Mouse (Mus musculus) layer of hippocampus, adult 8-10 months (tissue): Measurements from ENCODE around the gene H2al1m. TPM values are rescaled to one million over a fixed set of nuclear protein-coding genes. Genes with fewer than 3 reads are reported as not detected.
"Not testable (repeated sequence)": the region's sequence is repeated elsewhere in the genome, so short reads cannot be mapped to it uniquely, and the experiment has no call there.

Experiments used
- DNase-seq, 2 experiments: peaks; one replicate each; pipeline ENCODE4 v3.0.0; 2022; ENCODE audit warnings: low spot score in 2 of 2
- total RNA-seq, 4 experiments: library from RNA; stranded (reverse); gene quantifications; 2 replicates each; pipeline ENCODE4 v1.2.4; 2022

Gene H2al1m
- under 1 TPM in 2 of 4 experiments, not detected in 2; 0.68 to 0.93 TPM for total RNA-seq

GRCm38 (mm10) chrX:9283464-9283863 lies at the start of gene H2al1m:
TSS of gene H2al1m (plus strand) at chrX:9283764.
- DNase-seq: not testable (repeated sequence)

GRCm38 (mm10) chrX:9240737-9241591 lies 42.6 kb upstream of the H2al1m start:
- no peak for DNase-seq

- no peak for DNase-seq
Observed at GRCm38 (mm10) chrX:9243381-9243864, 40.1 kb upstream of the H2al1m start.

- no peak for DNase-seq
Observed at GRCm38 (mm10) chrX:9244603-9245336, 38.8 kb upstream of the H2al1m start.

- DNase-seq: no peak
Observed at GRCm38 (mm10) chrX:9248911-9249310, 34.7 kb upstream of the H2al1m start.

GRCm38 (mm10) chrX:9253990-9254389 lies 29.6 kb upstream of the H2al1m start:
- DNase-seq: no peak

- DNase-seq: no peak
Observed at GRCm38 (mm10) chrX:9254901-9255300, 28.7 kb upstream of the H2al1m start.

GRCm38 (mm10) chrX:9256766-9257165 lies 26.8 kb upstream of the H2al1m start, which contains the start of gene Gm14862:
TSS of gene Gm14862 (minus strand) at chrX:9256899.
- DNase-seq: no peak

- no peak for DNase-seq
Observed at GRCm38 (mm10) chrX:9257831-9258230, 25.7 kb upstream of the H2al1m start.

GRCm38 (mm10) chrX:9259267-9259666 lies 24.3 kb upstream of the H2al1m start:
- DNase-seq: no peak

- DNase-seq: no peak
Observed at GRCm38 (mm10) chrX:9271112-9271511, 12.5 kb upstream of the H2al1m start.

- DNase-seq: no peak
Observed at GRCm38 (mm10) chrX:9271947-9272459, 11.6 kb upstream of the H2al1m start.

GRCm38 (mm10) chrX:9272460-9273361 lies 10.9 kb upstream of the H2al1m start, which contains the start of gene Xk:
TSS of gene Xk (plus strand) at chrX:9272756.
- DNase-seq: peak; percentile 15

- no peak for DNase-seq
Observed at GRCm38 (mm10) chrX:9273377-9274002, 10.1 kb upstream of the H2al1m start.

- no peak for DNase-seq
Observed at GRCm38 (mm10) chrX:9274321-9274720, 9.2 kb upstream of the H2al1m start.

- not testable (repeated sequence) for DNase-seq
Observed at GRCm38 (mm10) chrX:9293140-9293829, 9.7 kb downstream of the H2al1m start.

- no peak for DNase-seq
Observed at GRCm38 (mm10) chrX:9298413-9298864, 14.9 kb downstream of the H2al1m start.

- no peak for DNase-seq
Observed at GRCm38 (mm10) chrX:9302791-9303190, 19.2 kb downstream of the H2al1m start.

GRCm38 (mm10) chrX:9303455-9303854 lies 19.9 kb downstream of the H2al1m start:
- no peak for DNase-seq

GRCm38 (mm10) chrX:9316457-9316856 lies 32.9 kb downstream of the H2al1m start:
- not testable (repeated sequence) for DNase-seq
